Mouse (Mus musculus) telencephalon, adult 2 months (tissue): ENCODE results near the gene Rbm33.

Experiments used
- DNase-seq: peaks from one replicate; pipeline ENCODE4 v3.0.0-alpha.2; 2011; ENCODE audit warnings: low read depth, low spot score

Gene Rbm33

GRCm38 (mm10) chr5:28316722-28317245 lies at the start of gene Rbm33:
TSS of gene Rbm33 (plus strand) at chr5:28317121.
- DNase-seq, result peak; percentile 92

- DNase-seq, result no peak
These were observed 49.3 kb upstream of the Rbm33 start for GRCm38 (mm10) chr5:28267576-28267975.

DNA sequence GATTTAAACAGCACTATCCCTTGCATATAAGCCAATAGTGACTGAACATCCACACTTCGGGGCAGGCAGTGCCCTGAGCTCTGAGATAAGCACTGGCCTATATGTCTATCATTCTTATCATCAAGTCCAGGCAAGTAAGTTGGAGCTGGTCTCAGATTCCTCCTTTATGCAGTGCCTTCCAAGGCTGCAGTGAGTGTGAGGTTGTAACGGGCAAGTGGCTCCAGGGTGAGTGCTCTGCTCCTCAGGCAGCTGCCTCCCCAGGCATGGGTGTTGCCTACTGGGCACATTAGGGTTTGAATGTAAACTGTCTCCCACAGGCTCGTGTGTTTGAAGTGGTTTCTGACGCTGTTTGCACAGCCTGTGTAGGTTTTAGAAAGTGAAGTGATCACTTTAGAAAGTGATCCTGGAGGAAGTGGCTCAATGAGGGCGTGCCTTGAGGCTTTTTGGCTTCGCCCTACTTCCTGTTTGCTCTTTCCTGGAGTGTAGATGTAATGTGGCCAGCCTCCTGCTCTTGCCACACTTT lies 47.4 kb upstream of the Rbm33 start:
- no peak for DNase-seq

DNA sequence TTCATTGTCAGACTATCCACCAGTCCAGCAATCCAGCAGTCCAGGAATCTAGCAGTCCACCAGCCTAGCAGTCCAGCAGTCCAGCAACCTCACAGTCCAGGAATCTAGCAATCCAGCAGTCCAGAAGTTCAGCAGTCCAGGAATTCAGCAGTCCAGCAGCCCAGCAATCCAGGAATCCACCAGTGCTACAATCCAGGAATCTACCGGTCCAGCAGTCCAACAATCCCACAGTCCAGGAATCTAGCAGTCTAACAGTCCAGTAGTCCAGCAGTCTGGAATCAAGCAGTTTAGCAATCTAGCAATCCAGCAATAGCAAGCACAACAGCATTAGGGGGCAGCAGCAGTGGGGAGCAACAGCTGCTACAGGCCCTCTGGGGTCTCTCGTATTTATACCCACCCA lies 44.1 kb upstream of the Rbm33 start:
- DNase-seq, result no peak

GRCm38 (mm10) chr5:28277279-28277678 lies 39.6 kb upstream of the Rbm33 start:
- no peak for DNase-seq

DNA sequence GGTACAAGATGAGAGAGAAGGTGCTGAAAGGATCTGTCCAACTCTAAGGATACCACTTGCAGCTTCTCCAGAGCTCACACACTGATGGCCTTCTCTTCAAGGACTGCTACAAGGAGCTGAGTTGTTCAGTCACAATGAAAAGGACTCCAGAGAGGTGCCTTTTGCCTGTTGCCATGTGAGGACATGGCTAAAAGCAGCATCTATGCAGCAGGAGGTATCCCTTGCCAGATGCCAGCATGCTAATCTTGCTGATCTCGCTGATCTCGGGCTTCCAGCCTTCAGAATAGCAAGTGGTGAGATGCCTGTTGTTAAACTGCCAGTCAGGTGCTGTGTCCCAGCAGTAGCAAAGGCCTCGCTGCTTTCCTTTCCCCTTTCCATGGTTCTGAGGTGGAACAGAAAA lies 27.8 kb upstream of the Rbm33 start:
- no peak for DNase-seq

DNA sequence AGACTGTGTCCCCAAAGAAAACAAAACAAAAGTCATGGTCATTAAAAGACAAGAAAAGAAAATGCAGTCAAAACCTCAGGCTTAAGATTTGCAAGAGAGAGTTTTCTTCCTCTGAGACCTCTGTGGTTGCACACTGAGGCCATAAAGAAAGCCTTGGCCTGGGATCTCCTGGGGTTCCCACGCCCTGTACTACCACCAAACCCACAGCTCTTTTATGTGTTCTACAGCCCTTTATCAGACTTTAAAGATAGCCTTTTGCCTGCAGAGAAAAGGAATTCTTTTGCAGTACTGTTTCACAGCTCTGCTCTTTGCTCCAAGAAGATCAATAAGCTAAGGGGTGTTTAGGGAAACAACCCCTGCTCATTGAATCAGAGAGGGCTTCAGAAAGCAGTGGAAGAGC lies 26.3 kb upstream of the Rbm33 start:
- no peak for DNase-seq

DNA sequence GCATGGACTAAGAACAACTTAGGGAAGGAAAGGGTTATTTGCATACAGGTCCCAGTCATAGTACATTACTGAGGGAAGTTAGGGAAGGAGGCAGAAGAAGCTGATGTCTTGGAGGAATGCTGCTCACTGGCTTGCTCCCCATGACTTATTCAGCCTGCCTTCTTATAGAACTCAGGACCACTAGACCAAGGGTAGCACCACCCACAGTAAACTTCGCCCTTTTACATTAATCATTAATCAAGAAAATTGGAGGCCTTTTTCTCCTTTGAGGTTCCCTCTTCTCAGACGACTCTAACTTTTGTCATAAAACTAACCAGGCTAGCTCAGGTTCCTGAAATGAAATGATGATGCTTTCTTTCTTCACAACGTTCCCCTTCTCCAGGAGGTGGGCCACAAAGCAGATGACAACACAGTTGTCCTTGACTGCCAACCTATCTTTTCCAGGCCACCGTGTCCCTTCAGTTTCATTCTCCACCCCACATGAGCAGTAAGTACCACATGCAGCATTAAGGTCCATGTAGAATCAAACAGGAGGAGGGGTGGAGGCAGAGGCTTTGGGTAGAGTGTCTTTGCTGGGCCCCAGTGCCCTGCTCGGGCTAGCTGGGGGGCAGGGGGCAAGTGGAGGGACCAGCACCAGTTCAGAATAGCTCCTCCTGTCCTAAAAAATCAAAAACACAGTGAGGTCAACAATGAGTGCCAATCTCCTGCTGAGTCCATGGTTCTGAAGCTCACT lies 25.6 kb upstream of the Rbm33 start:
- no peak for DNase-seq

- DNase-seq, result no peak
These were observed 24.6 kb upstream of the Rbm33 start for GRCm38 (mm10) chr5:28292281-28292680.

- no peak for DNase-seq
These were observed 22.9 kb upstream of the Rbm33 start for GRCm38 (mm10) chr5:28293990-28294389.

DNA sequence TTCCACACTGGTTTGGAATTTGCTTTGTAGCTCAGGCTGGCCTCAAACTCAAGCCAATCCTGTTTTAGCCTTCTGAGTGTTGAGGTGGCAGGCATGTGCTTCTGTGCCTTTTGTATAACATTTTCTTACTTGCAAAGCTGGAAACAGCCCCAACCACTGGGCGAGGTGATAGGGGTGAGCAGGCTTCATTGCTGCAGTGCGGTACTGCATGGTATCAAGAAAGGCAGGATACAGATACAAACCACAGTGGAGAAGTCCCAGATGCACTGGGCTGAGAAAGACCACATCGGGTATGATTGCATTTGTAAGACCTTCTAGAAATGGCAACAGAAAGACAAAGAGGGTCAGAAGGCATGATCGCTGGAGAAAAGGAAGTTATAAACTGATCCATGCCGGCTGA lies 18.8 kb upstream of the Rbm33 start:
- no peak for DNase-seq

GRCm38 (mm10) chr5:28298693-28299092 lies 18.2 kb upstream of the Rbm33 start:
- DNase-seq, result no peak

- DNase-seq, result no peak
These were observed 17.6 kb upstream of the Rbm33 start for GRCm38 (mm10) chr5:28299346-28299745.

DNA sequence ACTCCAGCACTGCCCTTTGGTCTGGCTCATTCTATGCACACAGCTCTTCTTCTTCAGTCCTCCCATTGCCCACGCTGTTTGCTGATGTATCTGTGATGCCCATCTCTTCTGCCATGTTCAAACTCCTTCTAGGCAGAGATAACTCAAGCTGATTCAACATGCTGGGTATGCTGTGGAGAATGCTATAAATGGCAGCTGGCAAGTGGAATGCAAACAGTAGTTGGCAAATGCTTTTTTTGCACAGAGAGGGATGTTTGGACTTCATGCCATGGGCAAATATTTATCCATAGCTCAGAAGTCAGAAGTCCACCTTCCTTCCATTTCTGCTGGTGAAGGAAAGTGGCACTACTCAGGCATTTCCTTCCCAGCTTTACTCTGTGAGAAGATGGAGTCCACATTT lies 14.2 kb upstream of the Rbm33 start:
- DNase-seq, result no peak

- no peak for DNase-seq
These were observed 12.4 kb upstream of the Rbm33 start for GRCm38 (mm10) chr5:28304551-28304950.

DNA sequence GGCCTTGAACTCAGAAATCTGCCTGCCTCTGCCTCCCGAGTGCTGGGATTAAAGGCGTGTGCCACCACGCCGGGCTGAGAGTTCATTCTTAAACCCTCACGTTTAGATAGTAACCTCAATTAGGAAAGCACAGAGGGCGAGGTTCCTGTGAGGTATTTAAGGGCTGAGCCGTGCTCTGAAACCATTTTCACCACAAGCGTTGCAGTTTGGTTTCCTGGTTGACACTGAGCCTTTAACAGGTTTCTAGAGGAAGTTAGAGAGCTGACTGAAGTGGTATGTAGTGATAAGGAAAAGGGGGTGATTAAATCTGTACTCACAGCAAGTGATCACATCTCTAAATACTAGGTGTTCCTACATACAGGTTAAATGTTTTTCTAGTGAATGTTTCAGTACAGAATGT lies 1.4 kb upstream of the Rbm33 start:
- DNase-seq, result no peak

GRCm38 (mm10) chr5:28316151-28316721 lies 685 bp upstream of the Rbm33 start:
- DNase-seq, result no peak

DNA sequence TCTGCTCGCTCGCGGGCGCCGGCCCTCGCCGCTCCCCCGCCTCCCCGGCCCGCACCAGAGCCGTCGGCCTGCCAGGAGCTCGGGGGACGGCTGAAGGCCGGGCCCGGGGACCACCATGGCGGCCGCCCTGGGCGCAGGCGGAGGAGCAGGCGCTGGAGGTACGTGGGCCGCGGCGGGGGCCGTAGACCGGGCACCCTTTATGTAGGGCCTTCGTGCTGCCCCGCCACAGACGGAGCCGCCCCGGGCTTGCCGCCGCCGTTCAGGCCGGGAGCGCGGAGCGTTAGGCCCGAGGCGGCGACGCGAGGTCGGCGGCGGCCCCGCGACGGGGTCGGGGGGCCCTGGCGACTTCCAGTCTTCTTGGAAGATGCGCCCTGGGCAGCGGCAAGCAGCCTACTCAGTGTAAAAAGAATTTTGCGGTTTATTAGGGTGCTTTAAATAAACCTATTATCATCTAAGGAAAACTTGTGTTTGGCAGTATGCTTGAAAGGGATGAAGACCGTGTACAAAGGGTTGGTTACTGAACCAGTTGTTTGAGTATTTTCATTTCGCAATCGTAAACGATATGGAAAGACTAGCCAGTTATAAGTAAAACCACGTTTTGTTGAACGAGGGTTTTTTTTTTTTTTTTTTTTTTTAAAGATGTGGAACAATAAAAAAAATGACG lies 464 bp downstream of the Rbm33 start:
- DNase-seq, result no peak

DNA sequence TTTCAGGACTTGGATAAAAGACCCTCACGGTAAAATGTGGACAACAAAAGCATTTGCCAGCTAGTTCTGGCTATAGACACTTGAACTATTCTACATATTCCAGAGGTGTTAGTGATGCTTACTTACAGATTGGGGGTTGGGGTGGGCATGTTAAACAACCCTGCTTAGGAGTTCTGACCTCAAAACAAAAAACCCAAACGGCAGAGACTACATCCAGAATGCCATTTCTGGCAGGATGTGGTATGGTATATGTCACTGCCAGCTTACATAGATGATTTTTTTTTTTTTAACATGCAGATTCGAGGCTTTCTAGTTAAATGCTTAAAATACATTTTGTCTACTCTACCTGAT lies 971 bp downstream of the Rbm33 start:
- no peak for DNase-seq

GRCm38 (mm10) chr5:28318671-28319070 lies 1.8 kb downstream of the Rbm33 start:
- DNase-seq, result no peak

- DNase-seq, result no peak
These were observed 4.8 kb downstream of the Rbm33 start for GRCm38 (mm10) chr5:28321769-28322168.

GRCm38 (mm10) chr5:28322189-28322588 lies 5.3 kb downstream of the Rbm33 start:
- DNase-seq, result no peak

- no peak for DNase-seq
These were observed 6.9 kb downstream of the Rbm33 start for GRCm38 (mm10) chr5:28323822-28324221.
